Mouse (Mus musculus) limb, embryonic 15.5 days (tissue): Measurements from ENCODE around the gene Kazn. TPM values are rescaled to one million over a fixed set of nuclear protein-coding genes. Genes with fewer than 3 reads are reported as not detected.

Experiments used
- ATAC-seq: fragments of 200-750 bp; cut with Nextera tagmentation; 2 replicates; pipeline ENCODE4 v1.8.0; 2017; ENCODE audit warnings: low read depth, moderate TSS enrichment; ENCODE audit not compliant: insufficient number of reproducible peaks, low FRiP score, low TSS enrichment
- H3K27ac ChIP-seq: fragments of 300-500 bp; sonication (generic); 2 replicates; pipeline ENCODE4 v1.5.1; 2015; ENCODE audit warnings: moderate library complexity, mild to moderate bottlenecking, inconsistent platforms
- H3K27me3 ChIP-seq: fragments of 300-500 bp; sonication (generic); 2 replicates; pipeline ENCODE4 v1.6.1; 2015; ENCODE audit warnings: inconsistent platforms
- H3K36me3 ChIP-seq: fragments of 300-500 bp; sonication (generic); 2 replicates; pipeline ENCODE4 v1.6.1; 2015; ENCODE audit warnings: inconsistent platforms
- H3K4me1 ChIP-seq: fragments of 300-500 bp; sonication (generic); 2 replicates; pipeline ENCODE4 v1.6.1; 2015; ENCODE audit warnings: inconsistent platforms
- H3K4me2 ChIP-seq: fragments of 300-500 bp; sonication (generic); 2 replicates; pipeline ENCODE4 v1.6.1; 2015; ENCODE audit warnings: mild to moderate bottlenecking, inconsistent platforms
- H3K4me3 ChIP-seq: fragments of 300-500 bp; sonication (generic); 2 replicates; pipeline ENCODE4 v1.5.1; 2015; ENCODE audit warnings: mild to moderate bottlenecking, inconsistent platforms
- H3K9ac ChIP-seq: fragments of 300-500 bp; sonication (generic); 2 replicates; pipeline ENCODE4 v1.6.1; 2015; ENCODE audit warnings: inconsistent platforms
- H3K9me3 ChIP-seq: fragments of 300-500 bp; sonication (generic); 2 replicates; pipeline ENCODE4 v1.6.1; 2016; ENCODE audit warnings: inconsistent platforms
- WGBS: fragments of 180-500 bp; shearing (Covaris S2); methylation state at CpG from one replicate; pipeline ENCODE4 v1.1.7; 2015; 5-methylcytosine and 5-hydroxymethylcytosine counted together
- polyA plus RNA-seq: library from polyadenylated mRNA; unstranded; fragments of >200 nt; fragmentation: Nextera tagmentation; extraction: Ambion mirVana; gene quantifications from 2 replicates; pipeline ENCODE4 v1.2.1, GENCODE M21; 2015

The Kazn gene
- polyA plus RNA-seq, 1 experiment from 2014 or later = 15.2 TPM

- no peak for ATAC-seq
- H3K27me3 ChIP-seq = no peaks in the 10 kb centered on the region
- no peak overlapping the region for H3K4me2 ChIP-seq
- peak overlapping the region; percentile 43; the same call in 1 of the 2 replicates for H3K27ac ChIP-seq
- WGBS = 55% methylated on average over 18 of the region's 18 CpGs
- no peaks in the 10 kb centered on the region for H3K9me3 ChIP-seq
- no peak overlapping the region for H3K9ac ChIP-seq
- peaks cover 52% of the 10 kb centered on the region for H3K4me1 ChIP-seq
- no peak overlapping the region for H3K4me3 ChIP-seq
- no peaks in the 10 kb centered on the region for H3K36me3 ChIP-seq
Observed at GRCm38 (mm10) chr4:142170882-142171768, 68.1 kb downstream of the Kazn start.

DNA sequence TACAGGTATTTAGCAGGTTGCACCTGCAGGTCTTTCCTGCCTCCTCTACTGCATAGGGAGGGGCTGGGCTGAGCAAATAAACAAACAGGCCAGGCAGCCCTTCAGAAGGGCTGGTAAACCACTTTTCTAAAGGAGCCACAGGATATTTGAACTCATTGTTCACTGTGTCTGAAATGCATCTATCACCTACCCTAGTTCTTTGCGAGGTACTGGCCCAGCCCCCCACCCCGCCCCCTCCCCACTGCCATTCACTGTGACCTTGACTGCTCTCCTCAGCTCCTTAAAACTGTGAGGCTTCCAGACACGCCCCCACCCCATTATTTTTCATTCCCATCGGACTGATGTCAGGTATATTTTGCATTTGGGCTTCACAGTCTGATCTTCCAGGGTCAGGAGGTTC lies 69.6 kb downstream of the Kazn start:
- Histone ChIP-seq H3K4me3 (no peak overlapping the region), H3K27me3 (no peaks in the 10 kb centered on the region), H3K4me1 (peaks cover 54% of the 10 kb centered on the region), H3K4me2 (no peak overlapping the region), H3K9me3 (no peaks in the 10 kb centered on the region), H3K36me3 (no peaks in the 10 kb centered on the region), H3K9ac (no peak overlapping the region), H3K27ac (no peak overlapping the region)
- 64% methylated on average over 4 of the region's 4 CpGs for WGBS
- no peak for ATAC-seq

DNA sequence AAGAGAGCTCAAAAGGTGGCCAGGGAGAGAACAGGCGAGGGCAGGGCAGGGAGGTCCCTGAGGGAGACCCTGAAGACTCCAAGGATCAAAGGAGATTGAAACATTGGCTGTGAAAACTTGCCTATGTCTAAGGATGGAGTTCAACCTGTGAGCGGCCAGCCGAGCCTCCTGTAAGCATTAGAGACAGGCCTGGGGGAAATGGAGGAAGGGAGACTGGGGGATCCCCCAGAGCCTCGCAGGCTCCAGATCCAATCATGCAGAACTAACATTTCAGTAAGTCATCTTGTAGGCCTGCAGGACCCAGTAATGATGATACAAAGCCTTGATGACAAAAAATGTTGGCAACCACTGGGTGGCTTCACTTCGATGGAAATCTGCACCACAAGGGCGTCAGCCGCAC lies 70.8 kb downstream of the Kazn start:
- Histone ChIP-seq H3K4me2 (no peak overlapping the region), H3K9ac (no peak overlapping the region), H3K27ac (no peak overlapping the region), H3K4me1 (peaks cover 51% of the 10 kb centered on the region), H3K27me3 (no peaks in the 10 kb centered on the region), H3K9me3 (no peaks in the 10 kb centered on the region), H3K4me3 (no peak overlapping the region), H3K36me3 (no peaks in the 10 kb centered on the region)
- WGBS = 85% methylated on average over 7 of the region's 7 CpGs
- no peak for ATAC-seq

GRCm38 (mm10) chr4:142165835-142166701 lies 73.1 kb downstream of the Kazn start:
- H3K9ac ChIP-seq = no peak overlapping the region
- H3K27me3 ChIP-seq = no peaks in the 10 kb centered on the region
- H3K36me3 ChIP-seq = peaks cover 9% of the 10 kb centered on the region; the same call in 1 of the 2 replicates
- no peak for ATAC-seq
- H3K4me3 ChIP-seq = no peak overlapping the region
- peaks cover 33% of the 10 kb centered on the region for H3K4me1 ChIP-seq
- WGBS = 27% methylated on average over 18 of the region's 18 CpGs
- H3K4me2 ChIP-seq = no peak overlapping the region
- no peaks in the 10 kb centered on the region for H3K9me3 ChIP-seq
- H3K27ac ChIP-seq = peak overlapping the region; percentile 50

DNA sequence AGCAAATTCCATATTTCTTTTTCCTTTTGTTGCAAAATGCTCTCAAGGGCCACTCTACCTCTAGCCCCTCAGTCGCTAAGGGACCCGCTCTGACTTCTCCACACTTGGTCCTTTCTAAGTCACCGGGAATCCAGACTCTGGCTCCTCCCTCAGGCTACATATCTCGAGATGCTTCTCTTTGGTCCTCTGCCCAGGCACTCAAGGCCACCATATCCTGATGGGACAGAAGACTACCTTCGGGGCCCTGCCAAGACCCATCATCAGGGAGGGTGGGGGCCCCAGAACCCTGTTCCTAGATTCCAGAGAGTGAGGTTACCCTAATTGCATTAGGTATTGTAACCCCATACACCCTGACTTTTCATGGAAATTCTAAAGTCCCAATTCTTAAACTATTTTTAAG lies 73.8 kb downstream of the Kazn start:
- Histone ChIP-seq H3K4me1 (peaks cover 26% of the 10 kb centered on the region), H3K36me3 (peaks cover 9% of the 10 kb centered on the region; the same call in 1 of the 2 replicates), H3K4me2 (no peak overlapping the region), H3K27me3 (no peaks in the 10 kb centered on the region), H3K9me3 (no peaks in the 10 kb centered on the region), H3K9ac (no peak overlapping the region), H3K4me3 (no peak overlapping the region), H3K27ac (no peak overlapping the region)
- no peak for ATAC-seq
- WGBS = 62% methylated on average over 5 of the region's 5 CpGs

GRCm38 (mm10) chr4:142164386-142164785 lies 74.8 kb downstream of the Kazn start:
- no peak overlapping the region for H3K4me3 ChIP-seq
- H3K4me1 ChIP-seq = peaks cover 31% of the 10 kb centered on the region
- H3K27ac ChIP-seq = no peak overlapping the region
- no peak for ATAC-seq
- no peak overlapping the region for H3K9ac ChIP-seq
- H3K36me3 ChIP-seq = peaks cover 9% of the 10 kb centered on the region; the same call in 1 of the 2 replicates
- no peak overlapping the region for H3K4me2 ChIP-seq
- H3K9me3 ChIP-seq = no peaks in the 10 kb centered on the region
- 54% methylated on average over 4 of the region's 4 CpGs for WGBS
- H3K27me3 ChIP-seq = no peaks in the 10 kb centered on the region

- Histone ChIP-seq H3K27me3 (no peaks in the 10 kb centered on the region), H3K4me3 (no peak overlapping the region), H3K4me2 (no peak overlapping the region), H3K9me3 (no peaks in the 10 kb centered on the region), H3K9ac (no peak overlapping the region), H3K4me1 (peaks cover 31% of the 10 kb centered on the region), H3K27ac (no peak overlapping the region; the same call in 1 of the 2 replicates), H3K36me3 (peaks cover 9% of the 10 kb centered on the region; the same call in 1 of the 2 replicates)
- WGBS = 26% methylated on average over 3 of the region's 3 CpGs
- no peak for ATAC-seq
Observed at GRCm38 (mm10) chr4:142163862-142164261, 75.3 kb downstream of the Kazn start.

DNA sequence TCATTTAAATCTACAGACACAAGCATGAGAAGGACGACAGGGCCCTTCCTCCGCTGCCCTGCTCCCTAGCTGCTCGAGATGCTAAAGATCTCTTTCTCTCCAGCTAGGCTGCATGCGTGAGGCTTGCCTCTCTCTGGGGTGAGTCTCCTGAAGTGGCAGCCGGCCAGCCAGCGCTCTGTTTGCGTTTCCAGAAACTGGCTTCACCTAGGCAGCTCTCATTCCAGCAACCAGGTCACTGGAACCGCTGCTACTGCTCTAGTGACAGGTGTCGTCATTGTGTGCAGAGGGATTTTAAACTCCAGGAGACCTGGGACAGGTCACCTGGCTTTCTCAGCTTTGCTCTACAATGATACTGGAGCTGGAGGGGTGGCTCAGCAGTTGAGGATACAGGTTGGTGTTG lies 76.5 kb downstream of the Kazn start:
- Histone ChIP-seq H3K27ac (no peak overlapping the region), H3K4me1 (peaks cover 31% of the 10 kb centered on the region), H3K4me2 (no peak overlapping the region), H3K27me3 (no peaks in the 10 kb centered on the region), H3K9me3 (no peaks in the 10 kb centered on the region), H3K4me3 (no peak overlapping the region), H3K9ac (no peak overlapping the region), H3K36me3 (peaks cover 15% of the 10 kb centered on the region)
- whole genome bisulfite sequencing = 80% methylated on average over 9 of the region's 9 CpGs
- no peak for ATAC-seq

DNA sequence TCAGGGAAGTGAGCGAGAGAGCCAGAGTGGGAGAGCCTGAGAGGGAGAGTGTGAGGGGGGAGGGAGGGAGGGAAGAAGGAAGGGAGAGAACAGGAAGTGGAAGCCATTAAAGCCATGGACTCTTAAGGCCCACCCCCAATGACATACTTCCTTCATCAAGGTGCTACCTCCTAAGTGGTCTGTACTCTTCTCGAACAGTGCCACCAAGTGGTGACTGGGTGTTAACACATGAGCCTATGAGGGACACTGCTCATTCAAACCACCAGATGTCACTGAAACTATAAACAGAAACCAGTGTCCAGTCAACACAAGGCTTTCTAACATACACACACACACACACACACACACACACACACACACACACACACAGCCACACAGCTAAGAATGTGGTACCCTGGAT lies 77.1 kb downstream of the Kazn start:
- H3K4me3 ChIP-seq = no peak overlapping the region
- no peaks in the 10 kb centered on the region for H3K27me3 ChIP-seq
- no peaks in the 10 kb centered on the region for H3K9me3 ChIP-seq
- 92% methylated on average over 2 of the region's 2 CpGs for WGBS
- peaks cover 31% of the 10 kb centered on the region for H3K4me1 ChIP-seq
- H3K36me3 ChIP-seq = peaks cover 18% of the 10 kb centered on the region
- no peak overlapping the region for H3K9ac ChIP-seq
- no peak overlapping the region for H3K27ac ChIP-seq
- ATAC-seq = no peak
- H3K4me2 ChIP-seq = no peak overlapping the region

- Histone ChIP-seq H3K27me3 (no peaks in the 10 kb centered on the region), H3K4me1 (peaks cover 21% of the 10 kb centered on the region), H3K9ac (no peak overlapping the region), H3K9me3 (no peaks in the 10 kb centered on the region), H3K4me3 (no peak overlapping the region), H3K27ac (no peak overlapping the region), H3K36me3 (peaks cover 22% of the 10 kb centered on the region), H3K4me2 (no peak overlapping the region)
- no peak for ATAC-seq
- 59% methylated on average over 8 of the region's 8 CpGs for WGBS
Observed at GRCm38 (mm10) chr4:142160041-142160440, 79.2 kb downstream of the Kazn start.

DNA sequence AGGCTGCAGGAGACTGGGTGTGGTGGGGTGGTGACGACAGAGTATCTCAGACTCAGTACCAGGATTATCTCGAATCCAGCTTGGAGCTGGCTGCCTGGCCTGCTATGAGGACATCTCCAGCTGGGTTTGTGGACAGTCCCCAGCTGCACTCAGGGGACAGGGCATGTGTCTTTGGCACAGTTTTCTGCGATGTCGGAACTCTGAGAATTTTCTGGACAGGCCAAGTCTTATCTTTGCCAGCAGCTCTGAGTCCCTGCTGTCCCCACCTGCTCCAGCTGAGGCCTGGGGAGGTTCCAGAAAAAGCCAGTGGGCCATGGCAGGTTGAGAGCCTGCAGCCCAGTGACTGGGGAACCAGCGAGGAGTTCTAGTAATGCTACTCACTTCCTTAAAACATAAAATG lies 82.7 kb downstream of the Kazn start:
- no peaks in the 10 kb centered on the region for H3K27me3 ChIP-seq
- H3K4me1 ChIP-seq = 0 out of 2 replicates have a peak, but pooled peaks cover 5% of the 10 kb centered on the region
- no peak overlapping the region for H3K4me2 ChIP-seq
- H3K27ac ChIP-seq = no peak overlapping the region
- peaks cover 17% of the 10 kb centered on the region for H3K36me3 ChIP-seq
- no peak for ATAC-seq
- 82% methylated on average over 5 of the region's 5 CpGs for WGBS
- H3K9ac ChIP-seq = no peak overlapping the region
- H3K4me3 ChIP-seq = no peak overlapping the region
- H3K9me3 ChIP-seq = no peaks in the 10 kb centered on the region

- Histone ChIP-seq H3K4me2 (no peak overlapping the region), H3K9ac (no peak overlapping the region), H3K27me3 (no peaks in the 10 kb centered on the region), H3K27ac (no peak overlapping the region), H3K4me3 (no peak overlapping the region), H3K36me3 (peaks cover 35% of the 10 kb centered on the region), H3K4me1 (no peaks in the 10 kb centered on the region), H3K9me3 (no peaks in the 10 kb centered on the region)
- 77% methylated on average over 11 of the region's 11 CpGs for WGBS
- ATAC-seq = no peak
Observed at GRCm38 (mm10) chr4:142154246-142154645, 85.0 kb downstream of the Kazn start.
